Mouse (Mus musculus) myocyte (in vitro differentiated cells): Measurements from ENCODE around the gene Dnajc3.

ENCODE experiments used
- CEBPB ChIP-seq: IDR thresholded peaks from 2 replicates; pipeline ENCODE4 v1.6.1; 2011; ENCODE audit warnings: mild to moderate bottlenecking, moderate library complexity; ENCODE audit not compliant: poor library complexity, insufficient read depth, severe bottlenecking
- E2F4 ChIP-seq: IDR thresholded peaks from one replicate; pipeline ENCODE4 v1.6.1; 2011; ENCODE audit warnings: mild to moderate bottlenecking, control low read depth, moderate library complexity; ENCODE audit not compliant: insufficient read depth
- MAX ChIP-seq: IDR thresholded peaks from one replicate; pipeline ENCODE4 v1.6.1; 2011; ENCODE audit warnings: low read depth, mild to moderate bottlenecking, control low read depth
- MYOD1 ChIP-seq, 3 experiments: IDR thresholded peaks; one replicate each; pipeline ENCODE4 v1.6.1; 2011; ENCODE audit warnings: control low read depth in 2 of 3, low read depth in 2 of 3, mild to moderate bottlenecking in 2 of 3, moderate library complexity in 1 of 3; ENCODE audit not compliant: insufficient read length in 2 of 3, control insufficient read depth in 1 of 3
- MYOG ChIP-seq, 3 experiments: IDR thresholded peaks; one replicate each; pipeline ENCODE4 v1.6.1; 2011; ENCODE audit warnings: control low read depth in 2 of 3, low read depth in 2 of 3, mild to moderate bottlenecking in 2 of 3; ENCODE audit not compliant: insufficient read length in 2 of 3, control insufficient read depth in 1 of 3, insufficient read depth in 1 of 3
- POLR2A ChIP-seq: IDR thresholded peaks from one replicate; pipeline ENCODE4 v1.6.1; 2011; ENCODE audit warnings: low read depth, mild to moderate bottlenecking, control low read depth, moderate library complexity; ENCODE audit not compliant: insufficient read length
- POLR2AphosphoS2 ChIP-seq: IDR thresholded peaks from one replicate; pipeline ENCODE4 v1.6.1; 2011; ENCODE audit warnings: low read depth, control low read depth; ENCODE audit not compliant: insufficient read length
- REST ChIP-seq: IDR thresholded peaks from one replicate; pipeline ENCODE4 v1.6.1; 2011; ENCODE audit warnings: mild to moderate bottlenecking, control low read depth, moderate library complexity; ENCODE audit not compliant: insufficient read depth, insufficient read length
- SRF ChIP-seq: IDR thresholded peaks from one replicate; pipeline ENCODE4 v1.6.1; 2011; ENCODE audit warnings: low read depth; ENCODE audit not compliant: control insufficient read depth, insufficient read length
- TCF12 ChIP-seq: IDR thresholded peaks from one replicate; pipeline ENCODE4 v1.6.1; 2011; ENCODE audit warnings: mild to moderate bottlenecking, control low read depth; ENCODE audit not compliant: poor library complexity, insufficient read depth, severe bottlenecking
- TCF3 ChIP-seq: IDR thresholded peaks from one replicate; pipeline ENCODE4 v1.6.1; 2011; ENCODE audit warnings: low read depth, control low read depth; ENCODE audit not compliant: insufficient read length
- USF1 ChIP-seq: IDR thresholded peaks from one replicate; pipeline ENCODE4 v1.6.1; 2011; ENCODE audit warnings: low read depth, mild to moderate bottlenecking, control low read depth, moderate library complexity

DNA sequence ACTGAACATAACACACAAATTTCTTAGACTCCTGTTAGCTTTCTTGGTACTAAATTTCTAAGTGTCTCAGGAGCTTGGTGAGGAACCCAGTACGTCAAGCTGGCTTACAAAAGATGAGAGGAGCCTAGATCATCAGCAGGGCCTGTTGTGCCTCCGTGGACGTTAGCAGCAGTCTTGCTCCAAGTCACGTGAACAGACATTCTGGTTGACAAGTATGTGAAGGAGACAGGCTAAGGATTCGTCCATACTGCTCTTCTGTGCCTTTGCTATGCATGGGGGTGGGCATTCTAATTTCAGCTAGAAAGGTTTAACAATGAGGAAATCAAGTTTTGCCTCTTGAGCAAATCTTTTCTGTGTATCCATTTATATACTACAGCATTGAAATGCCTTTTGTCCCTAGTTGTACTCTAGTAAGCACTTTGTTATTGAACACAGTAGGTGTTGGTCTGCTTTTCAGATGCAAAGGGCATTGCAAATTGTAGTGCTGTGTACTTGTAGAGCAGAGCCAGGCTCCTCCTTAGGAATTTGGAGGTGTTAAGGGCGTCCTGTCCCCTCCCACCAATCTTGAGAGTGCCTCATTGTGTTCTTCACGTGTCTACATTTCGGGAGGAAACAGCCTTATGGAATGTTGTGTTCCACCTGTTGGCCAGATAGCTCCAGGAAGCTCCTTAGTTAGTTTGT lies 39.5 kb downstream of the Dnajc3 start:
- TF ChIP-seq E2F4 (no peak), POLR2A (no peak), MAX (no peak), TCF3 (no peak), MYOG (IDR thresholded peaks at IDR 0.05; ENCODE audit: control insufficient read depth in 1 of 3, insufficient read depth in 1 of 3, insufficient read length in 2 of 3, low read depth in 2 of 3) (no peak), USF1 (no peak), MYOD1 (IDR thresholded peaks at IDR 0.05; ENCODE audit: control insufficient read depth in 1 of 3, insufficient read length in 2 of 3, low read depth in 2 of 3) (no peak), SRF (no peak), TCF12 (no peak), CEBPB (no peak), POLR2AphosphoS2 (no peak), REST (no peak)
